Mouse (Mus musculus) spleen, adult 2 months (tissue): ENCODE results near the gene Misp. TPM values are rescaled to one million over a fixed set of nuclear protein-coding genes. Genes with fewer than 3 reads are reported as not detected.

Experiments used
- DNase-seq, 2 experiments: peaks; one replicate each; pipeline versions ENCODE4 v3.0.0 to v3.0.0-alpha.2; 2012 to 2021; ENCODE audit warnings: low spot score in 2 of 2, low read depth in 1 of 2
- H3K27ac ChIP-seq: fragments of 200-500 bp; 2 replicates; pipeline ENCODE4 v1.5.1; 2012; ENCODE audit warnings: low read length, inconsistent platforms; ENCODE audit not compliant: insufficient read depth
- H3K27me3 ChIP-seq: fragments of 200-500 bp; 2 replicates; pipeline ENCODE4 v1.6.1; 2012; ENCODE audit warnings: mild to moderate bottlenecking, moderate library complexity, low read length, inconsistent platforms; ENCODE audit not compliant: control insufficient read depth, insufficient read depth
- H3K36me3 ChIP-seq: fragments of 200-500 bp; 2 replicates; pipeline ENCODE4 v1.6.1; 2012; ENCODE audit warnings: mild to moderate bottlenecking, low read length, inconsistent platforms; ENCODE audit not compliant: control insufficient read depth, insufficient read depth
- H3K4me1 ChIP-seq: fragments of 200-500 bp; 2 replicates; pipeline ENCODE4 v1.6.1; 2011; ENCODE audit warnings: inconsistent platforms; ENCODE audit not compliant: control insufficient read depth, insufficient read depth, insufficient read length
- H3K4me3 ChIP-seq: fragments of 200-500 bp; 2 replicates; pipeline ENCODE4 v1.5.1; 2011; ENCODE audit warnings: mild to moderate bottlenecking, inconsistent platforms; ENCODE audit not compliant: insufficient read depth, insufficient read length; ENCODE audit errors: extremely low read depth
- CTCF ChIP-seq: fragments of 200-500 bp; IDR thresholded peaks from 2 replicates; pipeline ENCODE4 v1.5.1; 2011; ENCODE audit warnings: mild to moderate bottlenecking, inconsistent platforms; ENCODE audit not compliant: insufficient read depth, insufficient read length, insufficient replicate concordance; ENCODE audit errors: extremely low read depth
- POLR2A ChIP-seq: fragments of 200-500 bp; IDR thresholded peaks from 2 replicates; pipeline ENCODE4 v1.6.1; 2011; ENCODE audit warnings: low read depth, low read length, inconsistent platforms
- WGBS: fragments of 180-500 bp; shearing (Covaris S2); methylation state at CpG from one replicate; pipeline ENCODE4 v1.1.7; 2018; 5-methylcytosine and 5-hydroxymethylcytosine counted together
- polyA plus RNA-seq: library from polyadenylated mRNA; depleted of rRNA; stranded (reverse); fragments of >200 nt; gene quantifications from 2 replicates; pipeline ENCODE4 v1.2.3, GENCODE M21; 2012

Misp gene
- polyA plus RNA-seq, 1 experiment: 0.07 TPM

GRCm38 (mm10) chr10:79836918-79837317 lies 16.1 kb downstream of the Misp start:
- Histone ChIP-seq H3K27ac (no peak overlapping the region), H3K4me1 (no peaks in the 10 kb centered on the region; the same call in 1 of the 2 replicates), H3K4me3 (no peak overlapping the region), H3K27me3 (no peaks in the 10 kb centered on the region), H3K36me3 (no peaks in the 10 kb centered on the region)
- no peak for DNase-seq
- TF ChIP-seq CTCF (no peak), POLR2A (no peak)
- WGBS: 96% methylated on average over 3 of the region's 3 CpGs

GRCm38 (mm10) chr10:79838151-79838550 lies 17.4 kb downstream of the Misp start:
- no peaks in the 10 kb centered on the region; the same call in 1 of the 2 replicates for H3K4me1 ChIP-seq
- TF ChIP-seq CTCF (no peak), POLR2A (no peak)
- H3K36me3 ChIP-seq: no peaks in the 10 kb centered on the region
- H3K27ac ChIP-seq: no peak overlapping the region
- H3K4me3 ChIP-seq: no peak overlapping the region
- 60% methylated on average over 2 of the region's 2 CpGs for WGBS
- no peaks in the 10 kb centered on the region for H3K27me3 ChIP-seq
- DNase-seq: no peak

GRCm38 (mm10) chr10:79840091-79840490 lies 19.3 kb downstream of the Misp start:
- 87% methylated on average over 3 of the region's 3 CpGs for WGBS
- TF ChIP-seq CTCF: no peak
- no peak for TF ChIP-seq POLR2A
- Histone ChIP-seq H3K27me3 (no peaks in the 10 kb centered on the region), H3K27ac (no peak overlapping the region), H3K4me3 (no peak overlapping the region), H3K36me3 (no peaks in the 10 kb centered on the region), H3K4me1 (no peaks in the 10 kb centered on the region; the same call in 1 of the 2 replicates)
- DNase-seq: no peak

- WGBS: 4% methylated on average over 24 of the region's 24 CpGs
- Histone ChIP-seq H3K36me3 (no peaks in the 10 kb centered on the region), H3K27ac (peak overlapping the region; percentile 34; the same call in 1 of the 2 replicates), H3K4me1 (no peaks in the 10 kb centered on the region; the same call in 1 of the 2 replicates), H3K27me3 (no peaks in the 10 kb centered on the region), H3K4me3 (peak overlapping the region; percentile 34; the same call in 1 of the 2 replicates)
- no peak for DNase-seq
- TF ChIP-seq CTCF: no peak
- no peak for TF ChIP-seq POLR2A
These were observed 20.1 kb downstream of the Misp start for GRCm38 (mm10) chr10:79840644-79841551.

- Histone ChIP-seq H3K36me3 (no peaks in the 10 kb centered on the region), H3K27ac (no peak overlapping the region), H3K27me3 (no peaks in the 10 kb centered on the region), H3K4me1 (no peaks in the 10 kb centered on the region; the same call in 1 of the 2 replicates), H3K4me3 (no peak overlapping the region)
- WGBS: 73% methylated on average over 3 of the region's 3 CpGs
- TF ChIP-seq CTCF: no peak
- TF ChIP-seq POLR2A: no peak
- DNase-seq: no peak
These were observed 21.5 kb downstream of the Misp start for GRCm38 (mm10) chr10:79842322-79842721.

DNA sequence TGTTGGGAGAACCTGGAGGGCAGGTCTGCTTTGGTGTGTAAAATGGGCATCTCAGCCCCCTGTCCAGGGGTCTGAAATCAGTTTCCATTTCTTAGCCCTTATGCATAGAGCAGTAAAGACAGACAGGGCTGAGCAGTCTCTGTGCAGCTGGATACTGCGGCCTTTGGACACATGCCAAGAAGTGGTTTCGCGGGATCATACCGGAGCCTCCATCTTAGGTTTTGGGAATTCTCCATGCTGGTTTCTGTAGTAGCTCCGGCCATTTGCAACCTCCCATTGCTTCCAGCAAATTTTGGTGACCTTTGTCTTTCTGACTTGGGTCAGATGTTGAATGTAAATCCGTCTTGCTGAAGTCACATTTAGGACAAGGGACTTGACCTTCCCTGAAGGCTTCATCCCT lies 22.7 kb downstream of the Misp start:
- Histone ChIP-seq H3K27ac (no peak overlapping the region), H3K4me3 (no peak overlapping the region), H3K4me1 (no peaks in the 10 kb centered on the region; the same call in 1 of the 2 replicates), H3K27me3 (no peaks in the 10 kb centered on the region), H3K36me3 (no peaks in the 10 kb centered on the region)
- WGBS: 87% methylated on average over 6 of the region's 6 CpGs
- DNase-seq: no peak
- TF ChIP-seq POLR2A (no peak), CTCF (no peak)

DNA sequence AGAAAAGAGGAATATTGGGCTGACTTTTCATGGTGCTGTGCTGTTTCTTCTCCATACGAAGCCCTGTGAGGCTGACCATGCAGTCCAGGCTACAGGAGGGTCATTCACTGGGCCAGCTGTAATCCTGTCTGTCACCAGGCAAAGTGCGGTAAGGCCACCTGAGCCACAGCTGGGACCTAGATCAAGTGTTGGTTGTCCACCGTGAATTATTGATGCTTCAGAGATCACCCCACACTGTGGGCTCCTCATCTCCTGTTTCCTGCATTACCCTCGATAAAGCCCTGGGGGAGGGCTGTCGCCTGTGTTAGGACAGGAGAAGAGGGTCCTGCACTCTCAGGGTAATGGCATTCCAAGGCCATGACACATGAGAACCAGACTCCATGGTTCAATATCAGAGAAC lies 25.8 kb downstream of the Misp start:
- 80% methylated on average over 5 of the region's 5 CpGs for WGBS
- Histone ChIP-seq H3K4me1 (peaks cover 10% of the 10 kb centered on the region; the same call in 1 of the 2 replicates), H3K27me3 (no peaks in the 10 kb centered on the region), H3K36me3 (no peaks in the 10 kb centered on the region), H3K27ac (no peak overlapping the region), H3K4me3 (no peak overlapping the region)
- no peak for DNase-seq
- TF ChIP-seq POLR2A: no peak
- TF ChIP-seq CTCF: no peak
